Comparison of ENCODE assay signal across 12 mouse cellular contexts in the genomic region with DNA sequence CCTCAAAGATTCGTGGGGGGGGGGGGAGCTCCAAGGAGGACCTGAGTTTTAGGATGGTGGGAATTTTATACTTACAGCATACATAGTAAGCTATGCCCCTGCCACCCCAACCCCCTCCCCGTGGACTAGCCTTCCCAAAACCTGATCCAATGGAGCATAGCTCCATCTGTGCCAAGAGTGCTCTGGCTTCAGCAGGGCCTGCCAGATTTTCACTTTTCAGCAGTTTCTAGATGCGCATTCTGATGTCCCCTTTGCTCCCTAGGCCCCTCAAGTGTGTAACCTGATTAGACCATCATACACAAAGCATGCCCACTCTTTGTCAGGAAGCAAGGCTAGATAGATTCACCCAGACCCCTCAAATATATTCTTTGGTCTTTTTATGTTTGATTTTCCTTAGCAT. TPM values are rescaled to one million over a fixed set of nuclear protein-coding genes. Genes with fewer than 3 reads are reported as not detected.
DNase-seq lines count a peak whose midpoint lies in the region; ATAC-seq and TF ChIP-seq lines count a peak whose summit lies in the region.
"Had no signal": no experiment of that assay in that cellular context is flagged by ENCODE, and none has a peak within 500 bp of the region (broad histone marks: within the 10 kb centered on the region; RNA-seq: fewer than 3 reads in every experiment).

No protein-coding gene starts in this region.

- peaks cover 15% of the 10 kb centered on the region for H3K4me1 ChIP-seq in forebrain, embryonic 16.5 days (replicated peaks; ENCODE audit: control insufficient read depth, insufficient read depth, low read length)
- H3K4me1 ChIP-seq in forebrain, embryonic 11.5 days (replicated peaks; ENCODE audit: control insufficient read depth, insufficient read depth, low read length) = peaks cover 3% of the 10 kb centered on the region
- peaks cover 30% of the 10 kb centered on the region for H3K4me1 ChIP-seq in embryonic facial prominence, embryonic 14.5 days (ENCODE audit: control insufficient read depth, insufficient read depth, low read length)
- peaks cover 31% of the 10 kb centered on the region for H3K4me1 ChIP-seq in limb, embryonic 12.5 days (replicated peaks)

- H3K4me3 ChIP-seq in forebrain, embryonic 16.5 days (replicated peaks; ENCODE audit: low read length) = no peak overlapping the region
- no peak overlapping the region for H3K4me3 ChIP-seq in forebrain, embryonic 11.5 days (ENCODE audit: low read depth, low read length)
- H3K4me3 ChIP-seq in layer of hippocampus, adult 2 months = no peak overlapping the region
- H3K4me3 ChIP-seq in embryonic facial prominence, embryonic 14.5 days (ENCODE audit: low read depth, low read length) = no peak overlapping the region
- H3K4me3 ChIP-seq in limb, embryonic 12.5 days (replicated peaks) = no peak overlapping the region

- DNase-seq in forebrain, embryonic 11.5 days (ENCODE audit: low spot score) = no peak
- DNase-seq in layer of hippocampus, adult 2 months (ENCODE audit: low spot score in 2 of 2) = no peak
- no peak for DNase-seq in layer of hippocampus, adult 11-12 months (ENCODE audit: low spot score)
- peak; percentile 62 for DNase-seq in embryonic facial prominence, embryonic 14.5 days (ENCODE audit: low spot score)
- no peak for DNase-seq in ovary, postnatal 14 days (ENCODE audit: low spot score)
- no peak for DNase-seq in c-Kit-positive CD71-positive TER-119-positive erythroid progenitor cells, embryonic 14.5 days (ENCODE audit: low spot score)
- DNase-seq: lung, adult 18-20 months had no signal

- no peak overlapping the region for H3K4me2 ChIP-seq in forebrain, embryonic 16.5 days (ENCODE audit: low read length)
- no peak overlapping the region for H3K4me2 ChIP-seq in forebrain, embryonic 11.5 days (ENCODE audit: low read depth, low read length, severe bottlenecking)
- peak overlapping the region; percentile 42; the same call in 1 of the 2 replicates for H3K4me2 ChIP-seq in embryonic facial prominence, embryonic 14.5 days (ENCODE audit: low read depth, low read length)
- H3K4me2 ChIP-seq in limb, embryonic 12.5 days = peak overlapping the region; percentile 46

- H3K36me3 ChIP-seq in forebrain, embryonic 16.5 days (ENCODE audit: control insufficient read depth, insufficient read depth) = no peaks in the 10 kb centered on the region
- no peaks in the 10 kb centered on the region for H3K36me3 ChIP-seq in forebrain, embryonic 11.5 days (ENCODE audit: control insufficient read depth, insufficient read depth, low read length)
- H3K36me3 ChIP-seq in embryonic facial prominence, embryonic 14.5 days (ENCODE audit: control insufficient read depth, insufficient read depth, low read length) = no peaks in the 10 kb centered on the region
- H3K36me3 ChIP-seq in limb, embryonic 12.5 days = no peaks in the 10 kb centered on the region

- H3K27ac ChIP-seq in forebrain, embryonic 16.5 days (ENCODE audit: low read length) = no peak overlapping the region
- H3K27ac ChIP-seq in forebrain, embryonic 11.5 days (ENCODE audit: low read depth, low read length) = no peak overlapping the region
- peak overlapping the region; percentile 73 for H3K27ac ChIP-seq in layer of hippocampus, adult 2 months
- H3K27ac ChIP-seq in embryonic facial prominence, embryonic 14.5 days (replicated peaks; ENCODE audit: low read depth, low read length) = peak overlapping the region; percentile 88
- peak overlapping the region; percentile 72 for H3K27ac ChIP-seq in limb, embryonic 12.5 days

- TF ChIP-seq CTCF in layer of hippocampus, adult 2 months (conservative IDR thresholded peaks at IDR 0.05) = no peak

- ATAC-seq in forebrain, embryonic 16.5 days = peak; percentile 29; the same call in 1 of the 2 replicates
- ATAC-seq in forebrain, embryonic 11.5 days (replicated peaks; ENCODE audit: low FRiP score) = no peak
- peak; percentile 15; the same call in 1 of the 2 replicates for ATAC-seq in embryonic facial prominence, embryonic 14.5 days (ENCODE audit: low read depth)
- ATAC-seq in limb, embryonic 12.5 days (ENCODE audit: insufficient number of reproducible peaks, insufficient read depth, low FRiP score, low TSS enrichment, low read depth) = no peak

- H3K9ac ChIP-seq in forebrain, embryonic 16.5 days (replicated peaks; ENCODE audit: low read depth, low read length) = no peak overlapping the region
- no peak overlapping the region for H3K9ac ChIP-seq in forebrain, embryonic 11.5 days (ENCODE audit: low read length)
- peak overlapping the region; percentile 28; the same call in 1 of the 2 replicates for H3K9ac ChIP-seq in embryonic facial prominence, embryonic 14.5 days (ENCODE audit: low read depth, low read length)
- 0 out of 2 replicates have a peak overlapping the region, but pooled peaks have one; percentile 19 for H3K9ac ChIP-seq in limb, embryonic 12.5 days (replicated peaks)

- 15% methylated on average over 3 of the region's 3 CpGs for WGBS in forebrain, embryonic 16.5 days
- WGBS in forebrain, embryonic 11.5 days = 31% methylated on average over 3 of the region's 3 CpGs
- 27% methylated on average over 3 of the region's 3 CpGs for WGBS in embryonic facial prominence, embryonic 14.5 days
- 21% methylated on average over 3 of the region's 3 CpGs for WGBS in limb, embryonic 12.5 days

- H3K9me3 ChIP-seq in forebrain, embryonic 16.5 days (ENCODE audit: control insufficient read depth, low read length) = no peaks in the 10 kb centered on the region
- no peaks in the 10 kb centered on the region for H3K9me3 ChIP-seq in forebrain, embryonic 11.5 days (ENCODE audit: control insufficient read depth, low read length)
- no peaks in the 10 kb centered on the region for H3K9me3 ChIP-seq in embryonic facial prominence, embryonic 14.5 days (ENCODE audit: control insufficient read depth, low read length)
- H3K9me3 ChIP-seq in limb, embryonic 12.5 days = no peaks in the 10 kb centered on the region

- H3K27me3 ChIP-seq in forebrain, embryonic 16.5 days (replicated peaks; ENCODE audit: control insufficient read depth, insufficient read depth, low read length) = peaks cover 13% of the 10 kb centered on the region
- peaks cover 18% of the 10 kb centered on the region for H3K27me3 ChIP-seq in forebrain, embryonic 11.5 days (ENCODE audit: control insufficient read depth, insufficient read depth, low read length)
- H3K27me3 ChIP-seq in embryonic facial prominence, embryonic 14.5 days (replicated peaks; ENCODE audit: control insufficient read depth, insufficient read depth, low read length) = peaks cover 29% of the 10 kb centered on the region
- H3K27me3 ChIP-seq in limb, embryonic 12.5 days = peaks cover 44% of the 10 kb centered on the region

RNA-seq across cellular contexts. Expression of gene Efhd1, which starts 6.0 kb away (rescaled TPM):
- 0.66 and 1.4 TPM in 2 replicates for polyA plus RNA-seq in forebrain, embryonic 16.5 days (2015; fragmentation: Nextera tagmentation; extraction: Ambion mirVana)
- polyA plus RNA-seq in forebrain, embryonic 11.5 days (2014; fragmentation: Nextera tagmentation; extraction: Ambion mirVana) = 2.2 and 2.6 TPM in 2 replicates
- total RNA-seq in layer of hippocampus, adult 2 months (2021) = 10 to 100 TPM; 13.6 to 15.0 TPM
- polyA plus RNA-seq in embryonic facial prominence, embryonic 14.5 days (2014; fragmentation: Nextera tagmentation; extraction: Ambion mirVana) = 4.3 and 6.4 TPM in 2 replicates
- polyA plus RNA-seq in limb, embryonic 12.5 days (2016; fragmentation: Nextera tagmentation; extraction: Ambion mirVana) = 0.37 and 0.43 TPM in 2 replicates
- total RNA-seq: common myeloid progenitor, adult 5-6 weeks; megakaryocyte-erythroid progenitor cell, adult 5-6 weeks; neutrophil, adult 5-6 weeks had no signal

RNA-seq across cellular contexts. Expression of gene Eif4e2, which starts 56.5 kb away (rescaled TPM):
- polyA plus RNA-seq in forebrain, embryonic 16.5 days (2015; fragmentation: Nextera tagmentation; extraction: Ambion mirVana) = 88.1 and 93.6 TPM in 2 replicates
- 138 and 141 TPM in 2 replicates for polyA plus RNA-seq in forebrain, embryonic 11.5 days (2014; fragmentation: Nextera tagmentation; extraction: Ambion mirVana)
- total RNA-seq in layer of hippocampus, adult 2 months (2021) = 10 to 100 TPM; 55.6 to 55.8 TPM
- polyA plus RNA-seq in embryonic facial prominence, embryonic 14.5 days (2014; fragmentation: Nextera tagmentation; extraction: Ambion mirVana) = 133 and 136 TPM in 2 replicates
- polyA plus RNA-seq in limb, embryonic 12.5 days (2016; fragmentation: Nextera tagmentation; extraction: Ambion mirVana) = 170 and 171 TPM in 2 replicates

RNA-seq across cellular contexts. Expression of gene Gigyf2, which starts 56.6 kb away (rescaled TPM):
- 70.1 and 70.2 TPM in 2 replicates for polyA plus RNA-seq in forebrain, embryonic 16.5 days (2015; fragmentation: Nextera tagmentation; extraction: Ambion mirVana)
- polyA plus RNA-seq in forebrain, embryonic 11.5 days (2014; fragmentation: Nextera tagmentation; extraction: Ambion mirVana) = 53.1 and 55.8 TPM in 2 replicates
- total RNA-seq in layer of hippocampus, adult 2 months (2021) = 100 to 1,000 TPM; 144 to 148 TPM
- 41.6 and 46.8 TPM in 2 replicates for polyA plus RNA-seq in embryonic facial prominence, embryonic 14.5 days (2014; fragmentation: Nextera tagmentation; extraction: Ambion mirVana)
- 57.5 and 62.5 TPM in 2 replicates for polyA plus RNA-seq in limb, embryonic 12.5 days (2016; fragmentation: Nextera tagmentation; extraction: Ambion mirVana)

Comparison
In these comparisons a context has a peak if more than half of its experiments do, and no peak if none do; other contexts are left out.
1. ATAC-seq: peak in forebrain, embryonic 16.5 days (single experiment) and embryonic facial prominence, embryonic 14.5 days (single experiment); none in forebrain, embryonic 11.5 days (single experiment) and limb, embryonic 12.5 days (single experiment).
2. H3K27ac ChIP-seq: peak in layer of hippocampus, adult 2 months (single experiment), embryonic facial prominence, embryonic 14.5 days (single experiment) and limb, embryonic 12.5 days (single experiment); none in forebrain, embryonic 16.5 days (single experiment) and forebrain, embryonic 11.5 days (single experiment).
3. H3K4me2 ChIP-seq: peak in embryonic facial prominence, embryonic 14.5 days (single experiment) and limb, embryonic 12.5 days (single experiment); none in forebrain, embryonic 16.5 days (single experiment) and forebrain, embryonic 11.5 days (single experiment).
4. H3K9ac ChIP-seq: peak in embryonic facial prominence, embryonic 14.5 days (single experiment) and limb, embryonic 12.5 days (single experiment); none in forebrain, embryonic 16.5 days (single experiment) and forebrain, embryonic 11.5 days (single experiment).